Mouse (Mus musculus) small intestine, adult 2 months (tissue): Measurements from ENCODE around the gene Bcl2l14.

Experiments
- CTCF ChIP-seq: fragments of 200-500 bp; IDR thresholded peaks from 2 replicates; pipeline ENCODE4 v1.5.1; 2012; ENCODE audit warnings: low read depth, mild to moderate bottlenecking, control low read depth, inconsistent platforms, low read length, moderate library complexity, mixed read lengths; ENCODE audit not compliant: insufficient replicate concordance, insufficient read length; ENCODE audit errors: extremely low read depth
- POLR2A ChIP-seq: fragments of 200-500 bp; IDR thresholded peaks from 2 replicates; pipeline ENCODE4 v1.6.1; 2012; ENCODE audit warnings: low read depth, mild to moderate bottlenecking, control low read depth, inconsistent platforms, low read length, moderate library complexity

DNA sequence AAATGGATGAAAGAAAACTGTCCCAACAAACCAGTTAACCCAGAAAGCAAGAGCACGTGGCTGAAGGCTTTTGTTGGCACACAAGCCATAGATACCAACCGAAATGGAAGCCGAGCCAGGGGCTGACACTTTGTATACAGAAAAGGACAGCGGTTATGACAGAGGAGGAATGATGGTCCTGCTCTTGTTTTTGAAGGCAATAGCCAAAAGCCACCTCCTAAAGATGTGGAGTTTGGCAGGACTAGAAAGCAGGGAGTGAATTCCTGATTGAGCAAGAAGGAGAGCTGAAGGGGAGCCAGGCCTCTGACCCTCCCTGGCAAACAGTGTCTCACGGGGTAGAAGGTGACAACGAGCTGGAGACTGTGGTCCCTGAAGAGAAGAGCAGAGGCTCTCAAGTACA is 14.7 kb upstream of the Bcl2l14 start:
- TF ChIP-seq CTCF (no peak), POLR2A (no peak)
